Mouse (Mus musculus) MEL (cell line): ENCODE data around the gene Extl1. TPM values are rescaled to one million over a fixed set of nuclear protein-coding genes. Genes with fewer than 3 reads are reported as not detected.

Source experiments
- DNase-seq: peaks from one replicate; pipeline ENCODE4 v3.0.0; 2011; ENCODE audit warnings: low read depth, low spot score
- H3K27ac ChIP-seq: 2 replicates; pipeline ENCODE4 v1.5.1; 2012; ENCODE audit warnings: low read depth, mild to moderate bottlenecking, control low read depth, low read length, moderate library complexity; ENCODE audit not compliant: control insufficient read depth
- H3K27me3 ChIP-seq, 2 experiments: fragments of 150-350 bp in 1 of 2; sonication (generic) in 1 of 2; 2 replicates each; pipeline ENCODE4 v1.6.1; 2012; ENCODE audit warnings: low read length in 2 of 2, mild to moderate bottlenecking in 2 of 2, improper control_type of control experiment in 1 of 2, moderate library complexity in 1 of 2; ENCODE audit not compliant: insufficient read depth in 2 of 2, control insufficient read depth in 1 of 2
- H3K36me3 ChIP-seq, 2 experiments: 2 replicates each; pipeline ENCODE4 v1.6.1; 2012 to 2014; ENCODE audit warnings: low read length in 2 of 2, improper control_type of control experiment in 1 of 2, inconsistent platforms in 1 of 2, mild to moderate bottlenecking in 1 of 2; ENCODE audit not compliant: insufficient read depth in 2 of 2, control insufficient read depth in 1 of 2
- H3K4me1 ChIP-seq, 2 experiments: fragments of 150-350 bp in 1 of 2; sonication (generic) in 1 of 2; 2 replicates each; pipeline ENCODE4 v1.6.1; 2012; ENCODE audit warnings: low read length in 2 of 2, improper control_type of control experiment in 1 of 2, mild to moderate bottlenecking in 1 of 2; ENCODE audit not compliant: insufficient read depth in 2 of 2, control insufficient read depth in 1 of 2
- H3K4me3 ChIP-seq, 2 experiments: fragments of 150-350 bp in 1 of 2; sonication (generic) in 1 of 2; 2 replicates each; pipeline ENCODE4 v1.5.1; 2012; ENCODE audit warnings: low read depth in 2 of 2, low read length in 2 of 2, mild to moderate bottlenecking in 2 of 2, moderate library complexity in 2 of 2, control low read depth in 1 of 2, improper control_type of control experiment in 1 of 2; ENCODE audit not compliant: control insufficient read depth in 1 of 2, insufficient read depth in 1 of 2
- H3K79me2 ChIP-seq: 2 replicates; pipeline ENCODE4 v1.6.1; 2012; ENCODE audit warnings: mild to moderate bottlenecking, low read length, moderate library complexity; ENCODE audit not compliant: control insufficient read depth, poor library complexity, insufficient read depth
- H3K9ac ChIP-seq: 2 replicates; pipeline ENCODE4 v1.6.1; 2012; ENCODE audit warnings: low read depth, mild to moderate bottlenecking, control low read depth, low read length, moderate library complexity; ENCODE audit not compliant: control insufficient read depth, poor library complexity, severe bottlenecking
- H3K9me3 ChIP-seq: fragments of 150-350 bp; sonication (generic); replicated peaks from 2 replicates; pipeline ENCODE4 v1.6.1; 2012; ENCODE audit warnings: mild to moderate bottlenecking, low read length, improper control_type of control experiment, moderate library complexity; ENCODE audit not compliant: insufficient read depth
- BHLHE40 ChIP-seq: IDR thresholded peaks from 2 replicates; pipeline ENCODE4 v1.6.1; 2012; ENCODE audit warnings: low read depth, mild to moderate bottlenecking, inconsistent platforms, low read length, improper control_type of control experiment, borderline replicate concordance
- CHD2 ChIP-seq: IDR thresholded peaks from 2 replicates; pipeline ENCODE4 v1.6.1; 2011; ENCODE audit warnings: low read length, improper control_type of control experiment
- CTCF ChIP-seq, 3 experiments: IDR thresholded peaks in 2 of 3; conservative IDR thresholded peaks in 1 of 3; 2 replicates each; pipeline ENCODE4 v1.5.1; 2011 to 2012; ENCODE audit warnings: low read length in 3 of 3, low read depth in 2 of 3, mild to moderate bottlenecking in 2 of 3, improper control_type of control experiment in 1 of 3, inconsistent platforms in 1 of 3, mixed read lengths in 1 of 3, moderate library complexity in 1 of 3; ENCODE audit not compliant: control insufficient read depth in 1 of 3, insufficient read depth in 1 of 3, poor library complexity in 1 of 3, severe bottlenecking in 1 of 3
- HCFC1 ChIP-seq: IDR thresholded peaks from 2 replicates; pipeline ENCODE4 v1.6.1; 2012; ENCODE audit warnings: low read depth, mild to moderate bottlenecking, inconsistent platforms, low read length, improper control_type of control experiment, moderate library complexity
- KAT2A ChIP-seq: conservative IDR thresholded peaks from 2 replicates; pipeline ENCODE4 v1.6.1; 2012; ENCODE audit warnings: low read depth, low read length, improper control_type of control experiment, inconsistent platforms
- MAFK ChIP-seq: IDR thresholded peaks from 2 replicates; pipeline ENCODE4 v1.6.1; 2011; ENCODE audit warnings: low read depth, mild to moderate bottlenecking, low read length, improper control_type of control experiment, borderline replicate concordance
- MAZ ChIP-seq: IDR thresholded peaks from 2 replicates; pipeline ENCODE4 v1.6.1; 2012; ENCODE audit warnings: low read depth, mild to moderate bottlenecking, inconsistent platforms, low read length, improper control_type of control experiment
- MEF2A ChIP-seq: IDR thresholded peaks from 2 replicates; pipeline ENCODE4 v1.6.1; 2014; ENCODE audit warnings: low read depth, mild to moderate bottlenecking, inconsistent platforms, low read length, improper control_type of control experiment; ENCODE audit not compliant: poor library complexity, insufficient replicate concordance, severe bottlenecking; ENCODE audit errors: extremely low read depth
- MXI1 ChIP-seq: IDR thresholded peaks from 2 replicates; pipeline ENCODE4 v1.6.1; 2011; ENCODE audit warnings: mild to moderate bottlenecking, low read depth, low read length, improper control_type of control experiment
- MYB ChIP-seq: IDR thresholded peaks from 2 replicates; pipeline ENCODE4 v1.6.1; 2011; ENCODE audit warnings: mild to moderate bottlenecking, low read depth, low read length, improper control_type of control experiment
- MYC ChIP-seq: IDR thresholded peaks from 2 replicates; pipeline ENCODE4 v1.6.1; 2011; ENCODE audit warnings: low read depth, mild to moderate bottlenecking, low read length, improper control_type of control experiment, moderate library complexity
- NRF1 ChIP-seq: IDR thresholded peaks from 2 replicates; pipeline ENCODE4 v1.6.1; 2014; ENCODE audit warnings: low read depth, mild to moderate bottlenecking, inconsistent platforms, low read length, improper control_type of control experiment, moderate library complexity; ENCODE audit not compliant: poor library complexity, insufficient read depth, severe bottlenecking
- POLR2A ChIP-seq, 2 experiments: IDR thresholded peaks; 2 replicates each; pipeline ENCODE4 v1.6.1; 2011 to 2012; ENCODE audit warnings: low read length in 2 of 2, mild to moderate bottlenecking in 2 of 2, control low read depth in 1 of 2, improper control_type of control experiment in 1 of 2, low read depth in 1 of 2, moderate library complexity in 1 of 2; ENCODE audit not compliant: control insufficient read depth in 1 of 2, insufficient read depth in 1 of 2, poor library complexity in 1 of 2
- POLR2AphosphoS2 ChIP-seq: IDR thresholded peaks from 2 replicates; pipeline ENCODE4 v1.6.1; 2011; ENCODE audit warnings: low read length, improper control_type of control experiment
- POLR2AphosphoS5 ChIP-seq: IDR thresholded peaks from 2 replicates; pipeline ENCODE4 v1.6.1; 2012; ENCODE audit warnings: low read depth, borderline replicate concordance, mild to moderate bottlenecking, inconsistent platforms, low read length, moderate library complexity, mixed read lengths
- RAD21 ChIP-seq: IDR thresholded peaks from 2 replicates; pipeline ENCODE4 v1.6.1; 2011; ENCODE audit warnings: mild to moderate bottlenecking, low read depth, low read length, improper control_type of control experiment
- RCOR1 ChIP-seq: IDR thresholded peaks from 2 replicates; pipeline ENCODE4 v1.6.1; 2012; ENCODE audit warnings: low read depth, mild to moderate bottlenecking, inconsistent platforms, low read length, improper control_type of control experiment
- SMC3 ChIP-seq: IDR thresholded peaks from 2 replicates; pipeline ENCODE4 v1.6.1; 2011; ENCODE audit warnings: low read depth, low read length, improper control_type of control experiment
- TCF12 ChIP-seq: IDR thresholded peaks from 2 replicates; pipeline ENCODE4 v1.6.1; 2014; ENCODE audit warnings: low read depth, mild to moderate bottlenecking, inconsistent platforms, low read length, improper control_type of control experiment, moderate library complexity
- UBTF ChIP-seq: IDR thresholded peaks from 2 replicates; pipeline ENCODE4 v1.6.1; 2012; ENCODE audit warnings: low read depth, mild to moderate bottlenecking, inconsistent platforms, low read length, improper control_type of control experiment, moderate library complexity, borderline replicate concordance; ENCODE audit not compliant: insufficient read depth
- USF2 ChIP-seq, 2 experiments: IDR thresholded peaks; 2 replicates each; pipeline ENCODE4 v1.6.1; 2011 to 2012; ENCODE audit warnings: improper control_type of control experiment in 2 of 2, low read length in 2 of 2, borderline replicate concordance in 1 of 2, inconsistent platforms in 1 of 2, low read depth in 1 of 2, mild to moderate bottlenecking in 1 of 2; ENCODE audit not compliant: insufficient read depth in 1 of 2
- ZC3H11A ChIP-seq: IDR thresholded peaks from 2 replicates; pipeline ENCODE4 v1.6.1; 2012; ENCODE audit warnings: low read depth, mild to moderate bottlenecking, inconsistent platforms, low read length, improper control_type of control experiment
- ZKSCAN1 ChIP-seq: IDR thresholded peaks from 2 replicates; pipeline ENCODE4 v1.6.1; 2012; ENCODE audit warnings: low read depth, mild to moderate bottlenecking, inconsistent platforms, low read length, improper control_type of control experiment, moderate library complexity
- ZNF384 ChIP-seq: IDR thresholded peaks from 2 replicates; pipeline ENCODE4 v1.6.1; 2012; ENCODE audit warnings: low read depth, mild to moderate bottlenecking, inconsistent platforms, low read length, improper control_type of control experiment
- polyA plus RNA-seq, 2 experiments: library from polyadenylated mRNA; stranded (reverse) in 1 of 2; unstranded in 1 of 2; fragments of >175 nt in 1 of 2; fragments of >200 nt in 1 of 2; gene quantifications; 2 replicates each; pipeline versions ENCODE4 v1.2.1 to v1.2.4; 2012; ENCODE audit warnings: low replicate concordance in 2 of 2, low read depth in 1 of 2; ENCODE audit not compliant: insufficient read length in 2 of 2, insufficient read depth in 1 of 2, missing spikeins in 1 of 2
- total RNA-seq: library from RNA; depleted of rRNA; stranded (reverse); fragments of 300-350 nt; gene quantifications from 2 replicates; pipeline ENCODE4 v1.2.3, GENCODE M21; 2012

The Extl1 gene
- total and polyA plus RNA-seq, 3 experiments, result 0.04 to 0.33 TPM; not detected in 1

DNA sequence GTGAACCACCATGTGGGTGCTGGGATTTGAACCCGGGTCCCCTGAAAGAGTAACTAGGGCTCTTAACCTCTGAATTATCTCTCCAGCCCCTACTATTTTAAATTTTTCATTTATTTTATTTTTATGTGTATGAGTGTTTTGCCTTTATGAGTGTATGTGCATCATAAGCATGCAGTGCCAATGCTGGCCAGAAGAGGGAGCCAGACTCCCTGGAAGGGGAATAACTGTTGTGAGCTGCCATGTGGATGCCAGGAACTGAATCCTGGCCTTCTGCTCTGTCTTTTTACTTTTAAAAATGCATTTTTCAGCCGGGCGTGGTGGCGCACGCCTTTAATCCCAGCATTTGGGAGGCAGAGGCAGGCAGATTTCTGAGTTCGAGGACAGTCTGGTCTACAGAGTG lies 70.7 kb downstream of the Extl1 start:
- Histone ChIP-seq H3K36me3 (no peaks in the 10 kb centered on the region), H3K4me1 (no peaks in the 10 kb centered on the region), H3K79me2 (no peaks in the 10 kb centered on the region), H3K4me3 (no peak overlapping the region), H3K27me3 (peaks cover 0 to 3% of the 10 kb centered on the region in 2 experiments; a peak in 1 of 4 replicates), H3K27ac (no peak overlapping the region), H3K9me3 (no peaks in the 10 kb centered on the region), H3K9ac (no peak overlapping the region)
- peak; percentile 53 for DNase-seq
- TF ChIP-seq RAD21 (peak; percentile 44), KAT2A (no peak), RCOR1 (no peak), USF2 (IDR thresholded peaks at IDR 0.05; ENCODE audit: borderline replicate concordance in 1 of 2, insufficient read depth in 1 of 2, low read depth in 1 of 2, low read length in 2 of 2) (no peak), ZC3H11A (peak; percentile 14; the same call in 1 of the 2 replicates), TCF12 (no peak), MAZ (no peak), ZKSCAN1 (no peak), POLR2A (IDR thresholded peaks at IDR 0.05; ENCODE audit: control insufficient read depth in 1 of 2, insufficient read depth in 1 of 2, low read depth in 1 of 2, low read length in 2 of 2, poor library complexity in 1 of 2) (no peak), HCFC1 (no peak), CHD2 (no peak), NRF1 (no peak), MEF2A (no peak), BHLHE40 (no peak), MXI1 (no peak), ZNF384 (no peak), UBTF (no peak), CTCF (IDR thresholded peaks at IDR 0.05 in 2 of 3, conservative IDR thresholded peaks at IDR 0.05 in 1 of 3; ENCODE audit: control insufficient read depth in 1 of 3, insufficient read depth in 1 of 3, low read depth in 2 of 3, low read length in 3 of 3, poor library complexity in 1 of 3, severe bottlenecking in 1 of 3) (peak; percentile 46 to 55 (median 54)), MYB (no peak), MAFK (no peak), MYC (no peak), POLR2AphosphoS2 (no peak), POLR2AphosphoS5 (no peak), SMC3 (peak; percentile 41)
